Mouse (Mus musculus): ENCODE measurements around the gene Gorasp2. TPM values are rescaled to one million over a fixed set of nuclear protein-coding genes. Genes with fewer than 3 reads are reported as not detected.

Gorasp2 gene
- polyA plus RNA-seq, 1 experiment from 2014 or later = 127 TPM

DNA sequence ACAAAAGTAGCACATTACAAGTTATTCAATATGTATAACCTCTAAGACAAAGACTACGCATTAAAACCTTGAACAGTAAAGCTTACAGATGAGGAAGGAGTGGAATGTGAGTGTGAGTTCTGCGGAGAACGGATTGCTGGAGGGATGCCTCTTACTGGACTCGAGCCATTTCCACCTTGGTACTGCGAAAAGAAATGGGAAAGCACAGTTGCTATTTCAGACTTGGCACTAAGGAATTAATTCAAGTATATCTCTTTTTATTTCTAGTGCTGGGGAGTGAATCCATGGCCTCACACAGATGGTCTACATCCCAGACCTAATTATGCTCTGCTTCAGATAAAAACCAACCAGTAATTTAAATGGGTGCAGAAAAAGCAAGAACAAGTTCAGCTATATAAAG, 90.8 kb downstream of the Gorasp2 start:
- no peak overlapping the region for H3K27ac ChIP-seq (replicated peaks)
- no peak for ATAC-seq (ENCODE audit: low FRiP score)
- 0 out of 2 replicates have a peak, but pooled peaks cover 4% of the 10 kb centered on the region for H3K36me3 ChIP-seq
- no peak overlapping the region for H3K9ac ChIP-seq (replicated peaks)
- 94% methylated on average over 5 of the region's 5 CpGs for WGBS
- H3K4me3 ChIP-seq (replicated peaks) = no peak overlapping the region
- no peak overlapping the region for H3K4me2 ChIP-seq
- no peaks in the 10 kb centered on the region for H3K4me1 ChIP-seq
- H3K9me3 ChIP-seq (replicated peaks) = no peaks in the 10 kb centered on the region
- H3K27me3 ChIP-seq (replicated peaks) = no peaks in the 10 kb centered on the region

Other genes starting within 250 kb of the Gorasp2 start
- gene Sp5, start 186.7 kb upstream of the Gorasp2 start, polyA plus RNA-seq (2015; fragmentation: Nextera tagmentation; extraction: Ambion mirVana) = 1.6 and 2.1 TPM in 2 replicates
- gene Erich2, start 152.8 kb upstream of the Gorasp2 start, polyA plus RNA-seq (2015; fragmentation: Nextera tagmentation; extraction: Ambion mirVana) = 0.92 and 2.1 TPM in 2 replicates
- 84.0 and 96.5 TPM in 2 replicates for gene Gad1, start 108.5 kb upstream of the Gorasp2 start, polyA plus RNA-seq (2015; fragmentation: Nextera tagmentation; extraction: Ambion mirVana)
- 4.2 and 4.5 TPM in 2 replicates for gene Gm26558, start 532 bp downstream of the Gorasp2 start, polyA plus RNA-seq (2015; fragmentation: Nextera tagmentation; extraction: Ambion mirVana)
- 23.7 and 27.4 TPM in 2 replicates for gene Tlk1, start 164.2 kb downstream of the Gorasp2 start, polyA plus RNA-seq (2015; fragmentation: Nextera tagmentation; extraction: Ambion mirVana)

All from neural tube, embryonic 15.5 days (tissue).